Mouse (Mus musculus): ENCODE measurements around the gene Selenbp1. TPM values are rescaled to one million over a fixed set of nuclear protein-coding genes. Genes with fewer than 3 reads are reported as not detected.
"Not testable (repeated sequence)": the region's sequence is repeated elsewhere in the genome, so short reads cannot be mapped to it uniquely, and the experiment has no call there.

Gene Selenbp1
- polyA plus RNA-seq, 1 experiment from 2014 or later, result 17.2 TPM

GRCm38 (mm10) chr3:94928979-94929378, 3.9 kb upstream of the Selenbp1 start:
- H3K4me1 ChIP-seq (ENCODE audit: control insufficient read depth, insufficient read depth, low read length); H3K36me3 ChIP-seq (ENCODE audit: control insufficient read depth, insufficient read depth, low read length); ATAC-seq (ENCODE audit: insufficient number of reproducible peaks, low FRiP score, low TSS enrichment, low read depth); H3K27ac ChIP-seq (replicated peaks; ENCODE audit: low read depth, low read length); H3K9ac ChIP-seq (ENCODE audit: low read length); H3K27me3 ChIP-seq (ENCODE audit: control insufficient read depth, insufficient read depth, low read length); H3K9me3 ChIP-seq (ENCODE audit: control insufficient read depth, low read length); DNase-seq (ENCODE audit: low spot score); H3K4me3 ChIP-seq (ENCODE audit: low read depth, low read length); H3K4me2 ChIP-seq (ENCODE audit: low read depth, severe bottlenecking): not testable (repeated sequence)
- WGBS, result 98% methylated on average over 3 of the region's 4 CpGs

- not testable (repeated sequence) for H3K4me3 ChIP-seq (ENCODE audit: low read depth, low read length); H3K36me3 ChIP-seq (ENCODE audit: control insufficient read depth, insufficient read depth, low read length); H3K4me2 ChIP-seq (ENCODE audit: low read depth, severe bottlenecking); H3K4me1 ChIP-seq (ENCODE audit: control insufficient read depth, insufficient read depth, low read length); H3K27ac ChIP-seq (replicated peaks; ENCODE audit: low read depth, low read length); ATAC-seq (ENCODE audit: insufficient number of reproducible peaks, low FRiP score, low TSS enrichment, low read depth); H3K27me3 ChIP-seq (ENCODE audit: control insufficient read depth, insufficient read depth, low read length); DNase-seq (ENCODE audit: low spot score); H3K9ac ChIP-seq (ENCODE audit: low read length); H3K9me3 ChIP-seq (ENCODE audit: control insufficient read depth, low read length)
- WGBS, result 26% methylated on average over 7 of the region's 7 CpGs
Measured at GRCm38 (mm10) chr3:94930386-94931266, 2.2 kb upstream of the Selenbp1 start.

GRCm38 (mm10) chr3:94931427-94932082, 1.3 kb upstream of the Selenbp1 start:
- H3K27ac ChIP-seq (replicated peaks; ENCODE audit: low read depth, low read length), result not testable (repeated sequence)
- WGBS, result 81% methylated on average over 10 of the region's 10 CpGs

GRCm38 (mm10) chr3:94932279-94932678, 577 bp upstream of the Selenbp1 start:
- not testable (repeated sequence) for H3K27me3 ChIP-seq (ENCODE audit: control insufficient read depth, insufficient read depth, low read length); H3K9ac ChIP-seq (ENCODE audit: low read length); H3K4me1 ChIP-seq (ENCODE audit: control insufficient read depth, insufficient read depth, low read length); H3K4me2 ChIP-seq (ENCODE audit: low read depth, severe bottlenecking); H3K4me3 ChIP-seq (ENCODE audit: low read depth, low read length); DNase-seq (ENCODE audit: low spot score); H3K9me3 ChIP-seq (ENCODE audit: control insufficient read depth, low read length); H3K36me3 ChIP-seq (ENCODE audit: control insufficient read depth, insufficient read depth, low read length)
- H3K27ac ChIP-seq (replicated peaks; ENCODE audit: low read depth, low read length), result 0 out of 2 replicates have a peak overlapping the region, but pooled peaks have one; percentile 8
- 0 out of 2 replicates have a peak, but pooled peaks have one; percentile 10 for ATAC-seq (ENCODE audit: insufficient number of reproducible peaks, low FRiP score, low TSS enrichment, low read depth)
- WGBS, result 58% methylated on average over 2 of the region's 2 CpGs

More at GRCm38 (mm10) chr3:94931427-94932082, 1.3 kb upstream of the Selenbp1 start:
- H3K27me3 ChIP-seq (ENCODE audit: control insufficient read depth, insufficient read depth, low read length); H3K4me3 ChIP-seq (ENCODE audit: low read depth, low read length); DNase-seq (ENCODE audit: low spot score); H3K9me3 ChIP-seq (ENCODE audit: control insufficient read depth, low read length); ATAC-seq (ENCODE audit: insufficient number of reproducible peaks, low FRiP score, low TSS enrichment, low read depth); H3K4me1 ChIP-seq (ENCODE audit: control insufficient read depth, insufficient read depth, low read length); H3K9ac ChIP-seq (ENCODE audit: low read length); H3K36me3 ChIP-seq (ENCODE audit: control insufficient read depth, insufficient read depth, low read length); H3K4me2 ChIP-seq (ENCODE audit: low read depth, severe bottlenecking): not testable (repeated sequence)

- not testable (repeated sequence) for H3K27me3 ChIP-seq (ENCODE audit: control insufficient read depth, insufficient read depth, low read length); H3K9ac ChIP-seq (ENCODE audit: low read length); H3K4me1 ChIP-seq (ENCODE audit: control insufficient read depth, insufficient read depth, low read length); H3K4me3 ChIP-seq (ENCODE audit: low read depth, low read length); H3K27ac ChIP-seq (replicated peaks; ENCODE audit: low read depth, low read length); H3K4me2 ChIP-seq (ENCODE audit: low read depth, severe bottlenecking); DNase-seq (ENCODE audit: low spot score); ATAC-seq (ENCODE audit: insufficient number of reproducible peaks, low FRiP score, low TSS enrichment, low read depth); H3K9me3 ChIP-seq (ENCODE audit: control insufficient read depth, low read length); H3K36me3 ChIP-seq (ENCODE audit: control insufficient read depth, insufficient read depth, low read length)
- WGBS, result no CpG with 5 or more reads among the region's 2 CpGs
Measured at GRCm38 (mm10) chr3:94933604-94934003, 748 bp downstream of the Selenbp1 start.

- not testable (repeated sequence) for H3K4me1 ChIP-seq (ENCODE audit: control insufficient read depth, insufficient read depth, low read length); H3K4me3 ChIP-seq (ENCODE audit: low read depth, low read length); H3K36me3 ChIP-seq (ENCODE audit: control insufficient read depth, insufficient read depth, low read length); H3K27me3 ChIP-seq (ENCODE audit: control insufficient read depth, insufficient read depth, low read length); H3K9ac ChIP-seq (ENCODE audit: low read length); H3K27ac ChIP-seq (replicated peaks; ENCODE audit: low read depth, low read length); DNase-seq (ENCODE audit: low spot score); H3K9me3 ChIP-seq (ENCODE audit: control insufficient read depth, low read length); H3K4me2 ChIP-seq (ENCODE audit: low read depth, severe bottlenecking); ATAC-seq (ENCODE audit: insufficient number of reproducible peaks, low FRiP score, low TSS enrichment, low read depth)
- 89% methylated on average over 3 of the region's 3 CpGs for WGBS
Measured at GRCm38 (mm10) chr3:94934564-94934963, 1.7 kb downstream of the Selenbp1 start.

- not testable (repeated sequence) for H3K36me3 ChIP-seq (ENCODE audit: control insufficient read depth, insufficient read depth, low read length); H3K27ac ChIP-seq (replicated peaks; ENCODE audit: low read depth, low read length); H3K27me3 ChIP-seq (ENCODE audit: control insufficient read depth, insufficient read depth, low read length); H3K9me3 ChIP-seq (ENCODE audit: control insufficient read depth, low read length); DNase-seq (ENCODE audit: low spot score); H3K4me3 ChIP-seq (ENCODE audit: low read depth, low read length); H3K4me1 ChIP-seq (ENCODE audit: control insufficient read depth, insufficient read depth, low read length); H3K9ac ChIP-seq (ENCODE audit: low read length); H3K4me2 ChIP-seq (ENCODE audit: low read depth, severe bottlenecking); ATAC-seq (ENCODE audit: insufficient number of reproducible peaks, low FRiP score, low TSS enrichment, low read depth)
- 93% methylated on average over 3 of the region's 3 CpGs for WGBS
Measured at GRCm38 (mm10) chr3:94935332-94935731, 2.5 kb downstream of the Selenbp1 start.

GRCm38 (mm10) chr3:94936147-94936546, 3.3 kb downstream of the Selenbp1 start:
- not testable (repeated sequence) for H3K4me2 ChIP-seq (ENCODE audit: low read depth, severe bottlenecking); H3K4me3 ChIP-seq (ENCODE audit: low read depth, low read length); H3K9ac ChIP-seq (ENCODE audit: low read length); H3K4me1 ChIP-seq (ENCODE audit: control insufficient read depth, insufficient read depth, low read length); ATAC-seq (ENCODE audit: insufficient number of reproducible peaks, low FRiP score, low TSS enrichment, low read depth); H3K27ac ChIP-seq (replicated peaks; ENCODE audit: low read depth, low read length); DNase-seq (ENCODE audit: low spot score); H3K36me3 ChIP-seq (ENCODE audit: control insufficient read depth, insufficient read depth, low read length); H3K9me3 ChIP-seq (ENCODE audit: control insufficient read depth, low read length); H3K27me3 ChIP-seq (ENCODE audit: control insufficient read depth, insufficient read depth, low read length)
- WGBS, result 87% methylated on average over 5 of the region's 5 CpGs

All from limb, embryonic 11.5 days (tissue).